Mouse (Mus musculus) bone marrow, adult 2 months (tissue): ENCODE measurements around the gene Serpine2. TPM values are rescaled to one million over a fixed set of nuclear protein-coding genes. Genes with fewer than 3 reads are reported as not detected.
A peak's percentile ranks its signal among the peaks of the same experiment; 100 is the strongest.

ENCODE experiments used
- H3K27ac ChIP-seq: fragments of 200-500 bp; 2 replicates; pipeline ENCODE4 v1.5.1; 2012; ENCODE audit warnings: low read depth, mild to moderate bottlenecking, control low read depth, inconsistent platforms, low read length; ENCODE audit not compliant: control insufficient read depth, poor library complexity, insufficient read depth
- H3K4me1 ChIP-seq: fragments of 200-500 bp; 2 replicates; pipeline ENCODE4 v1.6.1; 2011; ENCODE audit warnings: low read length; ENCODE audit not compliant: control insufficient read depth, insufficient read depth
- H3K4me3 ChIP-seq: fragments of 200-500 bp; replicated peaks from 2 replicates; pipeline ENCODE3; 2011; ENCODE audit warnings: mild to moderate bottlenecking, low read depth, low read length, control low read depth; ENCODE audit not compliant: control insufficient read depth
- CTCF ChIP-seq: fragments of 200-500 bp; IDR thresholded peaks from 2 replicates; pipeline ENCODE4 v1.5.1; 2011; ENCODE audit warnings: low read length, control low read depth; ENCODE audit not compliant: control insufficient read depth, insufficient read depth
- POLR2A ChIP-seq: fragments of 200-500 bp; IDR thresholded peaks from 2 replicates; pipeline ENCODE4 v1.6.1; 2011; ENCODE audit warnings: low read depth, mild to moderate bottlenecking, control low read depth, low read length, borderline replicate concordance; ENCODE audit not compliant: control insufficient read depth
- WGBS: fragments of 180-500 bp; shearing (Covaris S2); methylation state at CpG from one replicate; pipeline ENCODE4 v1.1.7; 2018; 5-methylcytosine and 5-hydroxymethylcytosine counted together
- polyA plus RNA-seq: library from polyadenylated mRNA; stranded (reverse); fragments of >200 nt; gene quantifications from 2 replicates; pipeline ENCODE4 v1.2.4, GENCODE M21; 2011; ENCODE audit warnings: low replicate concordance; ENCODE audit not compliant: missing spikeins, insufficient read depth, insufficient read length

The Serpine2 gene
- polyA plus RNA-seq, 1 experiment, result 86.2 TPM

DNA sequence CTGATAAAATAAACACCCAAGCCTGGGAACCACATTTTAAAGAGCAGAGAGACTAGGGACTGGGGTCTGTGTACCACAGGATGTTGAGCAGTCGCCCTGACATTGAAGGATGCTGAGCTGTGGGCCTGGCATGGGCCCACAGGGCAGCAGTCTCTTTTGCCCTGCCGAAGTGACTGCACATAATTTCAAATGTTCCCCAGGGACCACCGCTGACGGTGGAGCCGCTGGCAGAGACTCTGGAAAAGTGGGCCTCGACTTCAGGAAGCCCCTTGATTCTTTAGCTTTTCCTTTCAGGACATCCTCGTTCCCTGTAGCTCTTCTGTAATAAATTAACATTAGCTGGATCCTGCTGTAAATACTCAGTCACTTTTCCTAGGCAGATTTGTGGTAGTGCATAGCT, 103.8 kb downstream of the Serpine2 start:
- 58% methylated on average over 7 of the region's 7 CpGs for WGBS
- Histone ChIP-seq H3K4me1 (peaks cover 3% of the 10 kb centered on the region; the same call in 1 of the 2 replicates), H3K4me3 (no peak overlapping the region), H3K27ac (no peak overlapping the region)
- TF ChIP-seq POLR2A, result no peak
- TF ChIP-seq CTCF, result no peak

- no peak for TF ChIP-seq POLR2A
- Histone ChIP-seq H3K27ac (no peak overlapping the region), H3K4me1 (peaks cover 5% of the 10 kb centered on the region; the same call in 1 of the 2 replicates), H3K4me3 (no peak overlapping the region)
- 65% methylated on average over 5 of the region's 5 CpGs for WGBS
Measured at GRCm38 (mm10) chr1:79756417-79756816, 104.6 kb downstream of the Serpine2 start.

DNA sequence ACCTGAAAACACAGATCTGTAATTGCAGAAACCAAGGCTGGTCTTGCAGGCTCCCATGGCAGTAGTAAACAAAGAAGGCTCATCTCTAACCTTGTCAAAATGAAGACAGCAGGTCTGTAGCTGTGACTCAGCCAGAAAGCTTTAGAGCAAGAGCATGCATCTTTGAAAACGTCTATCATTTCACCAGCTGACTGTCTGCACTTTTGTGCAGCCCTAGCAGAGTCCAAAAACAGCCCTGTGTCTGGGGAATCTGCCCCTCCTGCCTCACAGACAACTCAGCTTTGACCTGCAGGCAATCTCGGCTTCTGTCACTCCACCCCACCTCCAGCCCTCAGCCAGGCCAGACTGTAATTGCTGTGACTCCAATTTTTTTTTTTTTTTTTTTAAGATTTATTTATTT, 105.6 kb downstream of the Serpine2 start:
- Histone ChIP-seq H3K27ac (no peak overlapping the region), H3K4me3 (no peak overlapping the region), H3K4me1 (peaks cover 5% of the 10 kb centered on the region; the same call in 1 of the 2 replicates)
- TF ChIP-seq CTCF, result no peak
- no peak for TF ChIP-seq POLR2A
- 46% methylated on average over 2 of the region's 2 CpGs for WGBS

DNA sequence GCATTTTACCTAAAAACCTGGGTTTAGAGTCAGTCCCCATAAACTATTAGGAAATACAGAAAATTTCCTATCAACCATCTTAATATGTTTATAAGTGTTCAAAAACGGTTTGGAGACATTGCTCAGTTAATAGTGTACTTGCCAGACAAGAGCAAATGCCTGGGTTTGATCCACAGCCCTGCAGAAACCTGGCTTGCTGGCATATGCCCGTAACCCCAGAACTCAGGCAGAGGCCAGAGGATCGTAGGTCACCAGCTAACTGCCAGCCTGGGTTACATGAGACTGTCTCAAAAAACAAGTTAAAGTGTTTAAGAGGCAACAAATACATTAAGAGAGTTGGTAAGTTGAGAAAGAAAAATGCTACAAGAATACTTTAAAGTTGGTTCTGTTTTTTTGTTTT, 106.0 kb downstream of the Serpine2 start:
- Histone ChIP-seq H3K4me3 (no peak overlapping the region), H3K27ac (no peak overlapping the region), H3K4me1 (peaks cover 5% of the 10 kb centered on the region; the same call in 1 of the 2 replicates)
- 86% methylated on average over 3 of the region's 3 CpGs for WGBS
- TF ChIP-seq CTCF (no peak), POLR2A (no peak)

DNA sequence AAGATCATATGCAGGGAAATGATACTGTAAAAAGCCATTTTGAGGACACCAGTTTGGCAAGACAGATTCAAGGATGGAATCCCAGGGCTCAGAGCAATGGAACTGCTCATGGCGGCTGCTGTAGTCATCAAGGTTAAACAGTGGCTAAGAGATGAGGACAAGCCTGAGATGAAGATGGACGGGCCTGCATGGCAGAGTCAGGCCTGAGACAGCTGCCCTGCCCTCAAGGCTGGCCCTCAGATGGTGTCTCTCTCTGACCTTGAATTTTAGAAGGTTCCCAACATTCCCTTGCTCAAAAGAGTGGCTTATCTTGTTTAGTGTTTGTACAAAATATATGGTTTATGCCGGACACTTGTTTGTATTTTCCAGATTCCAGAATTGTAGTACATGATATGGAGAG, 107.5 kb downstream of the Serpine2 start:
- H3K27ac ChIP-seq, result no peak overlapping the region
- TF ChIP-seq CTCF (no peak), POLR2A (no peak)
- 80% methylated on average over 3 of the region's 3 CpGs for whole genome bisulfite sequencing
- H3K4me3 ChIP-seq, result no peak overlapping the region
- H3K4me1 ChIP-seq, result peaks cover 5% of the 10 kb centered on the region; the same call in 1 of the 2 replicates

DNA sequence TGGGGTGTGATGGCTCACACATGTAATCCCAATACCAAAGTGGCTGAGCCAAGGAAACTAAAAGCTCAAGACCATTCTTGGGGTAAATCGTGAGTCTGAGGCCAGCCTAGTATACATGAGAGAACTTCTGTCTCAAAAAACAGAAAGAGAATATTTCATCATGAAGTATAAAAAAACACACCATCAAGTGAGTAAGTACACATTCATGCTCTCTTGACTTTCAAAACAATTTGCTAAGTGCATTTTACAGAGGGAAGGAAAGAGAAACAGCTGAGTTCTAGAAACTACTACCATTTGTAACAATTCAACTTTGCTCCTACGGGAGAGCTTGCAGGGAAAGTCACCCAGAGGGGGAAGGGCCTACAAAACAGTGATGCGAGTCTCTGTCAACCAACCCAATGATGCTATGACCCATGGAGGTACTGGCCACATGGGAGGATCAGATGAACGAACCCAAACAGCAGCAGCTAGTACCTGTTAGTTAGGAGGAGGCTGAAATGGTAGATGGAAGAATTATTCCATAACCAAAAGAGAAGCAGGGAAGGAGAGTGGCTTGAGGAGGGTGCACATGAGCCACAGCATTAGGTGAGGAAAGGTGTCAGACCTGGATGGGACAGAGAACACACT, 108.2 kb downstream of the Serpine2 start:
- Histone ChIP-seq H3K4me3 (no peak overlapping the region), H3K27ac (peak overlapping the region; percentile 34; the same call in 1 of the 2 replicates), H3K4me1 (peaks cover 5% of the 10 kb centered on the region; the same call in 1 of the 2 replicates)
- TF ChIP-seq CTCF, result no peak
- no peak for TF ChIP-seq POLR2A
- 57% methylated on average over 4 of the region's 4 CpGs for WGBS

GRCm38 (mm10) chr1:79752015-79752695, 108.8 kb downstream of the Serpine2 start:
- TF ChIP-seq CTCF (no peak), POLR2A (no peak)
- peak overlapping the region; percentile 76 for H3K27ac ChIP-seq
- H3K4me3 ChIP-seq, result peak overlapping the region; percentile 19
- H3K4me1 ChIP-seq, result peaks cover 5% of the 10 kb centered on the region; the same call in 1 of the 2 replicates
- WGBS, result 26% methylated on average over 7 of the region's 7 CpGs

- Histone ChIP-seq H3K27ac (peak overlapping the region; percentile 57), H3K4me3 (no peak overlapping the region), H3K4me1 (peaks cover 5% of the 10 kb centered on the region; the same call in 1 of the 2 replicates)
- 34% methylated on average over 5 of the region's 5 CpGs for WGBS
- TF ChIP-seq CTCF, result no peak
- TF ChIP-seq POLR2A, result no peak
Measured at GRCm38 (mm10) chr1:79751186-79751585, 109.8 kb downstream of the Serpine2 start.
